ENCODE assay signal across 18 mouse cellular contexts in genomic region chr2:35770541-35770940, GRCm38 (mm10).
"Had no signal": no experiment of that assay in that cellular context is flagged by ENCODE, and none has a peak within 500 bp of the region (broad histone marks: within the 10 kb centered on the region; RNA-seq: fewer than 3 reads in every experiment).

No protein-coding gene starts in this region.

- H3K4me3 ChIP-seq: limb, embryonic 12.5 days; liver, embryonic 13.5 days; lung, embryonic 15.5 days; neural tube, embryonic 13.5 days; stomach, embryonic 15.5 days had no signal

- H3K27me3 ChIP-seq: liver, embryonic 13.5 days; lung, embryonic 15.5 days; megakaryocyte, embryonic 14.5 days; stomach, embryonic 15.5 days had no signal

- ATAC-seq: liver, postnatal 0 days; midbrain, embryonic 16.5 days had no signal

- H3K4me2 ChIP-seq: limb, embryonic 12.5 days; liver, embryonic 13.5 days; lung, embryonic 15.5 days; midbrain, embryonic 11.5 days; neural tube, embryonic 13.5 days; stomach, embryonic 15.5 days had no signal

- H3K9ac ChIP-seq: limb, embryonic 12.5 days; liver, embryonic 13.5 days; liver, postnatal 0 days; lung, embryonic 15.5 days; neural tube, embryonic 13.5 days; stomach, embryonic 15.5 days had no signal

- H3K36me3 ChIP-seq: limb, embryonic 12.5 days; liver, embryonic 13.5 days; lung, embryonic 15.5 days; neural tube, embryonic 13.5 days; stomach, embryonic 15.5 days had no signal

- H3K4me1 ChIP-seq: liver, embryonic 13.5 days; stomach, embryonic 15.5 days had no signal

- H3K27ac ChIP-seq: limb, embryonic 12.5 days; liver, embryonic 13.5 days; lung, embryonic 15.5 days; macrophage; neural tube, embryonic 13.5 days; stomach, embryonic 15.5 days had no signal

- H3K9me3 ChIP-seq: limb, embryonic 12.5 days; liver, embryonic 13.5 days; lung, embryonic 15.5 days; megakaryocyte, embryonic 14.5 days; neural tube, embryonic 13.5 days; stomach, embryonic 15.5 days had no signal

- DNase-seq: kidney, postnatal 10 days; kidney, postnatal 4 days; liver; liver, embryonic 13.5 days; liver, postnatal 0 days; lung, postnatal 14 days; retina, postnatal 1 day; right cerebral cortex, postnatal 4 days; thymus, adult 2 months; thymus, postnatal 25 days had no signal
